Mouse (Mus musculus) myocyte (in vitro differentiated cells): ENCODE results near the gene Ubash3b. TPM values are rescaled to one million over a fixed set of nuclear protein-coding genes. Genes with fewer than 3 reads are reported as not detected.
A peak's percentile ranks its signal among the peaks of the same experiment; 100 is the strongest.

ENCODE experiments used
- H3K27me3 ChIP-seq: one replicate; pipeline ENCODE4 v1.6.1; 2011; ENCODE audit not compliant: control insufficient read depth, insufficient read depth, insufficient read length
- H3K36me3 ChIP-seq: one replicate; pipeline ENCODE4 v1.6.1; 2011; ENCODE audit not compliant: control insufficient read depth, insufficient read depth
- H3K4me2 ChIP-seq: one replicate; pipeline ENCODE4 v1.6.1; 2011; ENCODE audit warnings: low read depth, control low read depth
- H3K4me3 ChIP-seq: one replicate; pipeline ENCODE4 v1.5.1; 2011; ENCODE audit warnings: mild to moderate bottlenecking, control low read depth, moderate library complexity
- H3K79me2 ChIP-seq: one replicate; pipeline ENCODE4 v1.6.1; 2011; ENCODE audit not compliant: control insufficient read depth, insufficient read depth
- H3ac ChIP-seq: one replicate; pipeline ENCODE4 v1.6.1; 2011; ENCODE audit not compliant: control insufficient read depth, insufficient read length
- CEBPB ChIP-seq: IDR thresholded peaks from 2 replicates; pipeline ENCODE4 v1.6.1; 2011; ENCODE audit warnings: mild to moderate bottlenecking, moderate library complexity; ENCODE audit not compliant: poor library complexity, insufficient read depth, severe bottlenecking
- E2F4 ChIP-seq: IDR thresholded peaks from one replicate; pipeline ENCODE4 v1.6.1; 2011; ENCODE audit warnings: mild to moderate bottlenecking, control low read depth, moderate library complexity; ENCODE audit not compliant: insufficient read depth
- MAX ChIP-seq: IDR thresholded peaks from one replicate; pipeline ENCODE4 v1.6.1; 2011; ENCODE audit warnings: low read depth, mild to moderate bottlenecking, control low read depth
- MYOD1 ChIP-seq, 3 experiments: IDR thresholded peaks; one replicate each; pipeline ENCODE4 v1.6.1; 2011; ENCODE audit warnings: control low read depth in 2 of 3, low read depth in 2 of 3, mild to moderate bottlenecking in 2 of 3, moderate library complexity in 1 of 3; ENCODE audit not compliant: insufficient read length in 2 of 3, control insufficient read depth in 1 of 3
- MYOG ChIP-seq, 3 experiments: IDR thresholded peaks; one replicate each; pipeline ENCODE4 v1.6.1; 2011; ENCODE audit warnings: control low read depth in 2 of 3, low read depth in 2 of 3, mild to moderate bottlenecking in 2 of 3; ENCODE audit not compliant: insufficient read length in 2 of 3, control insufficient read depth in 1 of 3, insufficient read depth in 1 of 3
- POLR2A ChIP-seq: IDR thresholded peaks from one replicate; pipeline ENCODE4 v1.6.1; 2011; ENCODE audit warnings: low read depth, mild to moderate bottlenecking, control low read depth, moderate library complexity; ENCODE audit not compliant: insufficient read length
- POLR2AphosphoS2 ChIP-seq: IDR thresholded peaks from one replicate; pipeline ENCODE4 v1.6.1; 2011; ENCODE audit warnings: low read depth, control low read depth; ENCODE audit not compliant: insufficient read length
- REST ChIP-seq: IDR thresholded peaks from one replicate; pipeline ENCODE4 v1.6.1; 2011; ENCODE audit warnings: mild to moderate bottlenecking, control low read depth, moderate library complexity; ENCODE audit not compliant: insufficient read depth, insufficient read length
- SRF ChIP-seq: IDR thresholded peaks from one replicate; pipeline ENCODE4 v1.6.1; 2011; ENCODE audit warnings: low read depth; ENCODE audit not compliant: control insufficient read depth, insufficient read length
- TCF12 ChIP-seq: IDR thresholded peaks from one replicate; pipeline ENCODE4 v1.6.1; 2011; ENCODE audit warnings: mild to moderate bottlenecking, control low read depth; ENCODE audit not compliant: poor library complexity, insufficient read depth, severe bottlenecking
- TCF3 ChIP-seq: IDR thresholded peaks from one replicate; pipeline ENCODE4 v1.6.1; 2011; ENCODE audit warnings: low read depth, control low read depth; ENCODE audit not compliant: insufficient read length
- USF1 ChIP-seq: IDR thresholded peaks from one replicate; pipeline ENCODE4 v1.6.1; 2011; ENCODE audit warnings: low read depth, mild to moderate bottlenecking, control low read depth, moderate library complexity
- polyA plus RNA-seq: library from polyadenylated mRNA; unstranded; fragments of >200 nt; fragmentation: generic; extraction: Trizol; gene quantifications from one replicate; pipeline ENCODE4 v1.2.1, GENCODE M21; 2012; ENCODE audit warnings: missing spikeins

The Ubash3b gene
- polyA plus RNA-seq = 5.9 TPM

- no peak within 1 kb of the TSS for H3K4me2 ChIP-seq
- no peaks in the 10 kb centered on the region for H3K36me3 ChIP-seq
- H3ac ChIP-seq = no peak within 1 kb of the TSS
- no peaks in the 10 kb centered on the region for H3K27me3 ChIP-seq
- no peaks in the 10 kb centered on the region for H3K79me2 ChIP-seq
- no peak within 1 kb of the TSS for H3K4me3 ChIP-seq
- no peak for TF ChIP-seq MYOD1 (IDR thresholded peaks at IDR 0.05; ENCODE audit: control insufficient read depth in 1 of 3, insufficient read length in 2 of 3, low read depth in 2 of 3)
- TF ChIP-seq USF1 = no peak
- TF ChIP-seq POLR2A = no peak
- no peak for TF ChIP-seq POLR2AphosphoS2
- no peak for TF ChIP-seq REST
- TF ChIP-seq SRF = no peak
- no peak for TF ChIP-seq TCF12
- no peak for TF ChIP-seq MAX
- no peak for TF ChIP-seq CEBPB
- no peak for TF ChIP-seq TCF3
- no peak for TF ChIP-seq MYOG (IDR thresholded peaks at IDR 0.05; ENCODE audit: control insufficient read depth in 1 of 3, insufficient read depth in 1 of 3, insufficient read length in 2 of 3, low read depth in 2 of 3)
Measured at GRCm38 (mm10) chr9:41161413-41161812, at the start of gene Ubash3b. Ubash3b (minus strand) TSS chr9:41161697.

- Histone ChIP-seq H3ac (no peak overlapping the region), H3K4me2 (peak overlapping the region; percentile 91), H3K4me3 (peak overlapping the region; percentile 16), H3K27me3 (no peaks in the 10 kb centered on the region), H3K36me3 (no peaks in the 10 kb centered on the region), H3K79me2 (no peaks in the 10 kb centered on the region)
- TF ChIP-seq MYOD1 (IDR thresholded peaks at IDR 0.05; ENCODE audit: control insufficient read depth in 1 of 3, insufficient read length in 2 of 3, low read depth in 2 of 3) = no peak
- TF ChIP-seq TCF12 = no peak
- TF ChIP-seq REST = no peak
- TF ChIP-seq MYOG (IDR thresholded peaks at IDR 0.05; ENCODE audit: control insufficient read depth in 1 of 3, insufficient read depth in 1 of 3, insufficient read length in 2 of 3, low read depth in 2 of 3) = no peak
- peak; percentile 32 for TF ChIP-seq POLR2A
- 0 out of 2 replicates have a peak, but pooled peaks have one; percentile 22 for TF ChIP-seq CEBPB
- peak; percentile 88 for TF ChIP-seq USF1
- TF ChIP-seq POLR2AphosphoS2 = no peak
Measured at GRCm38 (mm10) chr9:41207130-41208104, 45.9 kb upstream of the Ubash3b start.

- Histone ChIP-seq H3K4me2 (no peak overlapping the region), H3K4me3 (no peak overlapping the region), H3K27me3 (no peaks in the 10 kb centered on the region), H3K36me3 (no peaks in the 10 kb centered on the region), H3K79me2 (no peaks in the 10 kb centered on the region), H3ac (no peak overlapping the region)
- TF ChIP-seq MYOD1 (IDR thresholded peaks at IDR 0.05; ENCODE audit: control insufficient read depth in 1 of 3, insufficient read length in 2 of 3, low read depth in 2 of 3) (no peak), POLR2AphosphoS2 (no peak), MYOG (IDR thresholded peaks at IDR 0.05; ENCODE audit: control insufficient read depth in 1 of 3, insufficient read depth in 1 of 3, insufficient read length in 2 of 3, low read depth in 2 of 3) (no peak), SRF (no peak), USF1 (no peak), TCF3 (no peak), E2F4 (no peak), REST (no peak), MAX (no peak), POLR2A (no peak), CEBPB (no peak), TCF12 (no peak)
Measured at GRCm38 (mm10) chr9:41206717-41207116, 45.2 kb upstream of the Ubash3b start.

- Histone ChIP-seq H3K79me2 (no peaks in the 10 kb centered on the region), H3K4me2 (no peak overlapping the region), H3ac (no peak overlapping the region), H3K4me3 (no peak overlapping the region), H3K27me3 (no peaks in the 10 kb centered on the region), H3K36me3 (no peaks in the 10 kb centered on the region)
- no peak for TF ChIP-seq MYOD1 (IDR thresholded peaks at IDR 0.05; ENCODE audit: control insufficient read depth in 1 of 3, insufficient read length in 2 of 3, low read depth in 2 of 3)
- TF ChIP-seq E2F4 = no peak
- no peak for TF ChIP-seq CEBPB
- no peak for TF ChIP-seq REST
- TF ChIP-seq TCF12 = no peak
- no peak for TF ChIP-seq POLR2A
- TF ChIP-seq POLR2AphosphoS2 = no peak
- TF ChIP-seq MAX = no peak
- no peak for TF ChIP-seq SRF
- no peak for TF ChIP-seq MYOG (IDR thresholded peaks at IDR 0.05; ENCODE audit: control insufficient read depth in 1 of 3, insufficient read depth in 1 of 3, insufficient read length in 2 of 3, low read depth in 2 of 3)
- TF ChIP-seq USF1 = no peak
Measured at GRCm38 (mm10) chr9:41205267-41205666, 43.8 kb upstream of the Ubash3b start.
